Mouse (Mus musculus): ENCODE data around the gene Oas2.

DNA sequence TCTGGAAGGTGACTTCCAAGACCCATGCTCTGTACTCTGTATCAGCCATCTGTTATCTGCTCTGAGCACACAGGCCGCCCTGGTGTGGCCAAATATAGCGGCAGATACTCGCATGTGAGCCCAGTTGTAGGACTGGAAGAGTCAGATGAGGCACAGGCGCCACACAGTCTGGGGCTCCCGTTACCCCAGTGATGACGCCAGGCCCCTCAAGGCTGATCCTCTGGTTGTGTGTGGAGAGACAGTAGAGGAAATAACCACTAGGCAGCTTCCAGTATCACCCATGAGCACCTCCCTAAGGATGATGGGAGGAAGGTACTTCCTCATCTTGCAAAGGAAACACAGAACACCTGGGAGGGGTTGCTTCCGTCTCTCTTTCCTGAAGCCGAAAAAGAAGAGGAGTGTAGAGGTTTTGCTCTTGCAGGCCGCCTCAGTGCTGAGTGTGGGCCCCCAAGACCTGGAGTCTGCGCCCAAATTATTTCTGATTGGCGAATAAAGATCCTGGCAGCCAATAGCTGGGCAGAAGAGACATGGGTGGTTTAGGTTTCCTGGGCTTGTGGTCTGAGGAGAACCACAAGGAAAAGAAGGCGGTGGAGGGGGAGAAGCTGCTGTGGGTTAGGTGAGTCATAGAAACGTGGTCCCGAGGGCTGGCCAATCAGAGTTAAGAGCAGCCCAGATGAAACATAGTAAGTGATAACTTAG is 25.8 kb upstream of the Oas2 start:
- TF ChIP-seq POLR2A (IDR thresholded peaks at IDR 0.05; ENCODE audit: borderline replicate concordance, insufficient read depth, low read length): no peak
- TF ChIP-seq CTCF (IDR thresholded peaks at IDR 0.05; ENCODE audit: borderline replicate concordance, insufficient read depth, low read depth, low read length): no peak

All from cerebellum, adult 2 months (tissue).